Mouse (Mus musculus): Measurements from ENCODE around the gene Uvssa. TPM values are rescaled to one million over a fixed set of nuclear protein-coding genes. Genes with fewer than 3 reads are reported as not detected.

The Uvssa gene
- 6.4 and 9.0 TPM in 2 replicates for polyA plus RNA-seq (2012; rRNA removed; ENCODE audit: low replicate concordance)

DNA sequence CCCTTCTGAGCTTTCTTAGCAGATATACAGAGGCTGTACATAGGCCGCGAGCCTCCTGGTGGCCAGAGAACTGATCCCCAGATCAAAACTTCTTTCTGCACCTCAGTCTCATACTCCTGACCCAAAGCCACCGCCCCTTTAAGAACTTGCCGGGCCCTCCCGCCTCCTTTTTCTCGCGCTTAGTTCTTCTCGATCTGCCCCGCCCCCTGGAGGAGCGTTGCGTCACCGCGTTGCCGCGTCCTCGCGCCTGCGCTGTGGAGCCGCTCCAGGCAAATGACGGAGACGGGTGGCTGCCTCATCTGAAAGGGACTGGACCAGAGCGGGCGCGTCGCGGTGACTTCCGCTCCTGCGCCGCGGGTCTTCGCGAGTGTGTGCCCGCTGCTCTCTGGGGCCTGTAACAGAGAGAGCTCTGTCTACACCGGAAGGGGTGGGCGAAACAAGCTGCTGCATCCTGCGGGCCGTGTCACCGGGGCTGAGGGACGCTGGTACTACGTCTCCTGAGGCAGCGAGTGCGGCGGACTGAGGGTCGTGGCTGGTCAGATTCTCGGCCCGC lies at the start of gene Uvssa:
Uvssa (plus strand) TSS at position 248 of the 553 bp plus-strand sequence.

DNA sequence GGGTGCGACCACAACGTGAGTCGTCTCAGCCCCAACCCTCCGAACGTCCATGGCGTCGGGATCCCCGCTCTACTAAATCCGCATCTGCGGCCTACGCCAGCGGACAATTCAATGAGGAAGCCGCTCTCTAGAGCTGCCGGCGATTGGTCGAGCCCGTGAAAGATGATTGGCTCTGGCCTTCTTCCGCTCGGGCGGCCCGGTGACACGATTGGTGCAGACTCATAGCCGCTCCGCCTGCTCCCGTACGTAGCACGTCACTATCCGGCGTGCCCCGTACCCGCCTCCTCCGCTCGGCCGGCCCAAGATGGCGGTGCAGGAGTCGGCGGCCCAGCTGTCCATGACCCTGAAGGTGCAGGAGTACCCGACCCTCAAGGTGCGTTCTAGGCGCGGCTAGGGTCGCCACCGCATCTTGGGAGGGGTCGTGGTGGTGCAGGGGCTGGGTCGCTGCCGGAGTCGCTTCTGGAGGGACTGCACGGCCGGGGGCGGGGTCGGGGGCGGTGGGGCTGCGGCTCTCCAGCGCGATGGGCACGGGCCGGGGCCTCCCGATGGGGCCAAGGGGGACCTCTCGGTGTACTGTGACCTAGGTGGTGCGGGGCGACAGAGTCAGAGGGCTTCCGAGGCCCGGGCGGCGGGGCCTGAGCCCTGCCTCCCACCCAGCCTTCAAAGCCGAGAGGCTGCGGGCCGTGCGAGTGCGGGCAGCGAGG lies 42.9 kb upstream of the Uvssa start, which contains the start of gene Maea:
Maea (plus strand) TSS at position 237 of the 704 bp plus-strand sequence.

DNA sequence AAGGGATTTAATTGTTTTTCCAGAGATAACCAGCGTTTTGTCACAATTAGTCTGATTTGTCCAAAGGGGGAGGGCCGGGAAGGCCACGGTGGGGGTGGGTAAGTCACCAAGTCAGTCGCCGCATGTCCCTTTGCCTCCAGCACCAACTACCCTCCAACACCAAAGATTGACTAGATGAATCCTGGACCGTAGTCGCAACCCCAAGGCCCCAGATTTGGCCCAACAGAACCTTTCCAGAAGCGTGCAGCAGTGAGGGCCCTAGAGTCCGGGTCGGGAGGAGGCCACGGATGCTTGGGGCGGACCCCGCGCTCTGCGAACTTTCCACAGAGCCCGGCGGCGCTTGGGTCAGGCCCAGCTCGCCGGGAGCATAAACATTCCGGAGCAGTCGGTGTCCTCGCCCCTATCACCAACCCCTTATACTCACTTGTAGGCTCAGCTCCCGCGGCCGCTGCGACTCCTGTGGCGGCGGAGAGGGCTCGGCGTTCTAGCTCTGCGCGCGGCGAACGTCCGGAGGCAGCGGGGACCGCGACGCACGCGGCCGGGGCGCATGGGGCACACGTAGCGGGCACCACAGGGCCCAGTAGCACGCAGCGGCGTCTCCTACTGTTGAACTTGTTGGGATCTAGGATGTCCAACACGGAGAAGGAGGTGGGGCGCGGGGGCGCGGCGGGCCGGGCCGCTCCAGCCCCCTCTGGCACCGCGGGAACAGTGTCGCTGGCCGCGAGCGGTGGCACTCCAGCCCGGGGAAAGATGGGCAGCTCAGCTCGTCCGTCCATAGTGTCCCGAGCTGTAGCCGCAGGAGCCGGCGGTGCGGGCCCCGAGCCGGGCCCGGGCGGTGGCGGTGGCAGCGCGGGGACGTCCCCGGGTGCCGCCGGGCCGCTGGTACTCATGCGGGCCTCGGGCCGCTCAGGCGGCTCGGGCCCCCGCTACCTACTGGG lies 55.1 kb downstream of the Uvssa start, which contains the start of gene Nkx1-1:
Nkx1-1 (minus strand) TSS at position 776 of the 938 bp plus-strand sequence.

Other genes with a start within 250 kb of the Uvssa start
- 91.2 and 91.3 TPM in 2 replicates for gene Spon2, start 160.1 kb upstream of the Uvssa start, polyA plus RNA-seq (2012; rRNA removed; ENCODE audit: low replicate concordance)
- 202 and 391 TPM in 2 replicates for gene Ctbp1, start 103.6 kb upstream of the Uvssa start, polyA plus RNA-seq (2012; rRNA removed; ENCODE audit: low replicate concordance)
- 104 and 106 TPM in 2 replicates for gene Maea, start 43.0 kb upstream of the Uvssa start, polyA plus RNA-seq (2012; rRNA removed; ENCODE audit: low replicate concordance)
- not detected in 2 replicates for gene Nkx1-1, start 55.4 kb downstream of the Uvssa start, polyA plus RNA-seq (2012; rRNA removed; ENCODE audit: low replicate concordance)

Measured in mammary gland, adult 2 months (tissue).